Mouse (Mus musculus): ENCODE data around the gene Dpf1.

Gene Dpf1

GRCm38 (mm10) chr7:29303738-29304462, at the start of gene Dpf1:
TSS of gene Dpf1 (plus strand) at chr7:29303951.
- in situ Hi-C loops (cut with MboI; ENCODE audit: unreplicated experiment in 2 of 2): loop anchor here (5.0 to 25.0 kb wide), 3 partner anchors 177 to 542 kb away; partner anchors contain the start of genes Ccer2 (in 1 of the 2), Nfkbib (in 1 of the 2), Ryr1 (in 1 of the 2) and Sirt2 (in 1 of the 2)

GRCm38 (mm10) chr7:29255875-29256274, 47.9 kb upstream of the Dpf1 start:
- in situ Hi-C loops (cut with MboI; ENCODE audit: unreplicated experiment in 2 of 2): no loop called here

GRCm38 (mm10) chr7:29257368-29257767, 46.4 kb upstream of the Dpf1 start:
- in situ Hi-C loops (cut with MboI; ENCODE audit: unreplicated experiment in 2 of 2): no loop called here

- in situ Hi-C loops (cut with MboI; ENCODE audit: unreplicated experiment in 2 of 2): no loop called here
Observed at GRCm38 (mm10) chr7:29259781-29260730, 43.7 kb upstream of the Dpf1 start.

GRCm38 (mm10) chr7:29262151-29262550, 41.6 kb upstream of the Dpf1 start:
- in situ Hi-C loops (cut with MboI; ENCODE audit: unreplicated experiment in 2 of 2): no loop called here

GRCm38 (mm10) chr7:29263831-29264230, 39.9 kb upstream of the Dpf1 start:
- in situ Hi-C loops (cut with MboI; ENCODE audit: unreplicated experiment in 2 of 2): no loop called here

GRCm38 (mm10) chr7:29265636-29266035, 38.1 kb upstream of the Dpf1 start:
- in situ Hi-C loops (cut with MboI; ENCODE audit: unreplicated experiment in 2 of 2): no loop called here

- in situ Hi-C loops (cut with MboI; ENCODE audit: unreplicated experiment in 2 of 2): no loop called here
Observed at GRCm38 (mm10) chr7:29266931-29267330, 36.8 kb upstream of the Dpf1 start.

- in situ Hi-C loops (cut with MboI; ENCODE audit: unreplicated experiment in 2 of 2): no loop called here
Observed at GRCm38 (mm10) chr7:29270445-29270844, 33.3 kb upstream of the Dpf1 start.

- in situ Hi-C loops (cut with MboI; ENCODE audit: unreplicated experiment in 2 of 2): no loop called here
Observed at GRCm38 (mm10) chr7:29271687-29272465, 31.9 kb upstream of the Dpf1 start.

- in situ Hi-C loops (cut with MboI; ENCODE audit: unreplicated experiment in 2 of 2): no loop called here
Observed at GRCm38 (mm10) chr7:29276715-29277114, 27.0 kb upstream of the Dpf1 start.

GRCm38 (mm10) chr7:29277510-29277909, 26.2 kb upstream of the Dpf1 start:
- in situ Hi-C loops (cut with MboI; ENCODE audit: unreplicated experiment in 2 of 2): no loop called here

GRCm38 (mm10) chr7:29279261-29279660, 24.5 kb upstream of the Dpf1 start:
- in situ Hi-C loops (cut with MboI; ENCODE audit: unreplicated experiment in 2 of 2): no loop called here

GRCm38 (mm10) chr7:29279924-29280323, 23.8 kb upstream of the Dpf1 start:
- in situ Hi-C loops (cut with MboI; ENCODE audit: unreplicated experiment in 2 of 2): no loop called here

- in situ Hi-C loops (cut with MboI; ENCODE audit: unreplicated experiment in 2 of 2): no loop called here
Observed at GRCm38 (mm10) chr7:29280801-29281200, 22.9 kb upstream of the Dpf1 start.

GRCm38 (mm10) chr7:29281201-29282073, 22.3 kb upstream of the Dpf1 start, which contains the start of gene Spint2:
TSS of gene Spint2 (minus strand) at chr7:29281912.
- in situ Hi-C loops (cut with MboI; ENCODE audit: unreplicated experiment in 2 of 2): no loop called here

GRCm38 (mm10) chr7:29282074-29282554, 21.6 kb upstream of the Dpf1 start:
- in situ Hi-C loops (cut with MboI; ENCODE audit: unreplicated experiment in 2 of 2): no loop called here

GRCm38 (mm10) chr7:29283876-29284275, 19.9 kb upstream of the Dpf1 start:
- in situ Hi-C loops (cut with MboI; ENCODE audit: unreplicated experiment in 2 of 2): no loop called here

GRCm38 (mm10) chr7:29284523-29284922, 19.2 kb upstream of the Dpf1 start:
- in situ Hi-C loops (cut with MboI; ENCODE audit: unreplicated experiment in 2 of 2): no loop called here

Measured in v-Abl transformed pro-B cells (cell line).